Mouse (Mus musculus): ENCODE measurements around the gene Fos. TPM values are rescaled to one million over a fixed set of nuclear protein-coding genes. Genes with fewer than 3 reads are reported as not detected.

Gene Fos
- polyA plus RNA-seq, 1 experiment from 2014 or later, result 38.8 TPM

GRCm38 (mm10) chr12:85496336-85496735 is 22.6 kb downstream of the Fos start:
- 69% methylated on average over 7 of the region's 7 CpGs for WGBS
- Histone ChIP-seq H3K9me3 (no peaks in the 10 kb centered on the region), H3K27me3 (no peaks in the 10 kb centered on the region), H3K36me3 (no peaks in the 10 kb centered on the region), H3K4me1 (peaks cover 13% of the 10 kb centered on the region), H3K4me3 (no peak overlapping the region), H3K9ac (no peak overlapping the region), H3K4me2 (no peak overlapping the region), H3K27ac (no peak overlapping the region)
- ATAC-seq (ENCODE audit: insufficient number of reproducible peaks, low FRiP score, low TSS enrichment, low read depth), result no peak

GRCm38 (mm10) chr12:85496755-85497154 is 23.1 kb downstream of the Fos start:
- peak; percentile 15; the same call in 1 of the 2 replicates for ATAC-seq (ENCODE audit: insufficient number of reproducible peaks, low FRiP score, low TSS enrichment, low read depth)
- Histone ChIP-seq H3K9ac (no peak overlapping the region), H3K4me3 (no peak overlapping the region), H3K27ac (no peak overlapping the region), H3K4me1 (peaks cover 12% of the 10 kb centered on the region), H3K27me3 (no peaks in the 10 kb centered on the region), H3K36me3 (no peaks in the 10 kb centered on the region), H3K4me2 (no peak overlapping the region), H3K9me3 (no peaks in the 10 kb centered on the region)
- WGBS, result 17% methylated on average over 7 of the region's 7 CpGs

- H3K27ac ChIP-seq, result 0 out of 2 replicates have a peak overlapping the region, but pooled peaks have one; percentile 50
- H3K4me1 ChIP-seq, result peaks cover 7% of the 10 kb centered on the region
- H3K27me3 ChIP-seq, result no peaks in the 10 kb centered on the region
- WGBS, result 63% methylated on average over 11 of the region's 11 CpGs
- ATAC-seq (ENCODE audit: insufficient number of reproducible peaks, low FRiP score, low TSS enrichment, low read depth), result no peak
- H3K9ac ChIP-seq, result no peak overlapping the region
- H3K36me3 ChIP-seq, result no peaks in the 10 kb centered on the region
- no peak overlapping the region for H3K4me2 ChIP-seq
- no peaks in the 10 kb centered on the region for H3K9me3 ChIP-seq
- H3K4me3 ChIP-seq, result no peak overlapping the region
Measured at GRCm38 (mm10) chr12:85497310-85498135, 23.8 kb downstream of the Fos start.

- Histone ChIP-seq H3K4me3 (no peak overlapping the region), H3K4me1 (peaks cover 7% of the 10 kb centered on the region), H3K9me3 (no peaks in the 10 kb centered on the region), H3K27ac (no peak overlapping the region), H3K4me2 (no peak overlapping the region), H3K36me3 (no peaks in the 10 kb centered on the region), H3K9ac (no peak overlapping the region), H3K27me3 (no peaks in the 10 kb centered on the region)
- ATAC-seq (ENCODE audit: insufficient number of reproducible peaks, low FRiP score, low TSS enrichment, low read depth), result no peak
- 70% methylated on average over 8 of the region's 8 CpGs for WGBS
Measured at GRCm38 (mm10) chr12:85499001-85499400, 25.3 kb downstream of the Fos start.

GRCm38 (mm10) chr12:85502682-85503081 is 29.0 kb downstream of the Fos start:
- H3K9ac ChIP-seq, result no peak overlapping the region
- WGBS, result 83% methylated on average over 4 of the region's 4 CpGs
- H3K9me3 ChIP-seq, result no peaks in the 10 kb centered on the region
- no peaks in the 10 kb centered on the region for H3K36me3 ChIP-seq
- H3K4me1 ChIP-seq, result peaks cover 4% of the 10 kb centered on the region; the same call in 1 of the 2 replicates
- no peak for ATAC-seq (ENCODE audit: insufficient number of reproducible peaks, low FRiP score, low TSS enrichment, low read depth)
- no peak overlapping the region for H3K4me2 ChIP-seq
- H3K4me3 ChIP-seq, result no peak overlapping the region
- H3K27ac ChIP-seq, result no peak overlapping the region
- no peaks in the 10 kb centered on the region for H3K27me3 ChIP-seq

GRCm38 (mm10) chr12:85508235-85508634 is 34.5 kb downstream of the Fos start:
- H3K27ac ChIP-seq, result no peak overlapping the region
- no peaks in the 10 kb centered on the region for H3K36me3 ChIP-seq
- H3K4me2 ChIP-seq, result no peak overlapping the region
- WGBS, result 20% methylated on average over 3 of the region's 3 CpGs
- no peak overlapping the region for H3K9ac ChIP-seq
- H3K4me3 ChIP-seq, result no peak overlapping the region
- no peak for ATAC-seq (ENCODE audit: insufficient number of reproducible peaks, low FRiP score, low TSS enrichment, low read depth)
- no peaks in the 10 kb centered on the region for H3K27me3 ChIP-seq
- no peaks in the 10 kb centered on the region for H3K4me1 ChIP-seq
- no peaks in the 10 kb centered on the region for H3K9me3 ChIP-seq

GRCm38 (mm10) chr12:85510013-85510412 is 36.3 kb downstream of the Fos start:
- Histone ChIP-seq H3K9ac (no peak overlapping the region), H3K27ac (no peak overlapping the region), H3K4me3 (no peak overlapping the region), H3K9me3 (no peaks in the 10 kb centered on the region), H3K27me3 (no peaks in the 10 kb centered on the region), H3K4me2 (no peak overlapping the region), H3K36me3 (no peaks in the 10 kb centered on the region), H3K4me1 (0 out of 2 replicates have a peak, but pooled peaks cover 2% of the 10 kb centered on the region)
- ATAC-seq (ENCODE audit: insufficient number of reproducible peaks, low FRiP score, low TSS enrichment, low read depth), result no peak
- WGBS, result 93% methylated on average over 2 of the region's 2 CpGs

GRCm38 (mm10) chr12:85513789-85514447 is 40.2 kb downstream of the Fos start:
- Histone ChIP-seq H3K4me1 (0 out of 2 replicates have a peak, but pooled peaks cover 5% of the 10 kb centered on the region), H3K4me3 (no peak overlapping the region), H3K4me2 (no peak overlapping the region), H3K36me3 (no peaks in the 10 kb centered on the region), H3K27ac (no peak overlapping the region), H3K9me3 (no peaks in the 10 kb centered on the region), H3K9ac (no peak overlapping the region), H3K27me3 (no peaks in the 10 kb centered on the region)
- ATAC-seq (ENCODE audit: insufficient number of reproducible peaks, low FRiP score, low TSS enrichment, low read depth), result 0 out of 2 replicates have a peak, but pooled peaks have one; percentile 24
- WGBS, result 73% methylated on average over 6 of the region's 6 CpGs

GRCm38 (mm10) chr12:85514958-85515357 is 41.3 kb downstream of the Fos start:
- no peak overlapping the region for H3K27ac ChIP-seq
- no peak overlapping the region for H3K9ac ChIP-seq
- WGBS, result 56% methylated on average over 5 of the region's 5 CpGs
- H3K36me3 ChIP-seq, result no peaks in the 10 kb centered on the region
- H3K4me2 ChIP-seq, result no peak overlapping the region
- H3K27me3 ChIP-seq, result no peaks in the 10 kb centered on the region
- 0 out of 2 replicates have a peak, but pooled peaks cover 5% of the 10 kb centered on the region for H3K4me1 ChIP-seq
- H3K9me3 ChIP-seq, result no peaks in the 10 kb centered on the region
- no peak overlapping the region for H3K4me3 ChIP-seq
- ATAC-seq (ENCODE audit: insufficient number of reproducible peaks, low FRiP score, low TSS enrichment, low read depth), result no peak

GRCm38 (mm10) chr12:85515865-85516264 is 42.2 kb downstream of the Fos start:
- H3K4me3 ChIP-seq, result no peak overlapping the region
- H3K27ac ChIP-seq, result no peak overlapping the region
- 77% methylated on average over 3 of the region's 3 CpGs for WGBS
- no peak overlapping the region for H3K4me2 ChIP-seq
- ATAC-seq (ENCODE audit: insufficient number of reproducible peaks, low FRiP score, low TSS enrichment, low read depth), result no peak
- no peaks in the 10 kb centered on the region for H3K27me3 ChIP-seq
- H3K9ac ChIP-seq, result no peak overlapping the region
- 0 out of 2 replicates have a peak, but pooled peaks cover 5% of the 10 kb centered on the region for H3K4me1 ChIP-seq
- H3K9me3 ChIP-seq, result no peaks in the 10 kb centered on the region
- H3K36me3 ChIP-seq, result no peaks in the 10 kb centered on the region

GRCm38 (mm10) chr12:85517339-85517738 is 43.6 kb downstream of the Fos start:
- no peak overlapping the region for H3K4me3 ChIP-seq
- 90% methylated on average over 13 of the region's 13 CpGs for WGBS
- ATAC-seq (ENCODE audit: insufficient number of reproducible peaks, low FRiP score, low TSS enrichment, low read depth), result no peak
- H3K9me3 ChIP-seq, result no peaks in the 10 kb centered on the region
- peaks cover 6% of the 10 kb centered on the region; the same call in 1 of the 2 replicates for H3K4me1 ChIP-seq
- H3K27ac ChIP-seq, result no peak overlapping the region
- H3K36me3 ChIP-seq, result no peaks in the 10 kb centered on the region
- H3K4me2 ChIP-seq, result no peak overlapping the region
- no peak overlapping the region for H3K9ac ChIP-seq
- no peaks in the 10 kb centered on the region for H3K27me3 ChIP-seq

GRCm38 (mm10) chr12:85518009-85518408 is 44.3 kb downstream of the Fos start:
- ATAC-seq (ENCODE audit: insufficient number of reproducible peaks, low FRiP score, low TSS enrichment, low read depth), result no peak
- H3K4me2 ChIP-seq, result no peak overlapping the region
- peaks cover 12% of the 10 kb centered on the region for H3K4me1 ChIP-seq
- H3K9me3 ChIP-seq, result no peaks in the 10 kb centered on the region
- no peak overlapping the region for H3K9ac ChIP-seq
- 66% methylated on average over 5 of the region's 5 CpGs for WGBS
- H3K27me3 ChIP-seq, result no peaks in the 10 kb centered on the region
- no peak overlapping the region for H3K4me3 ChIP-seq
- no peaks in the 10 kb centered on the region for H3K36me3 ChIP-seq
- H3K27ac ChIP-seq, result no peak overlapping the region
